Mouse (Mus musculus) heart, adult 8-10 months (tissue): Measurements from ENCODE around the gene Muc3. TPM values are rescaled to one million over a fixed set of nuclear protein-coding genes. Genes with fewer than 3 reads are reported as not detected.
"Not testable (repeated sequence)": the region's sequence is repeated elsewhere in the genome, so short reads cannot be mapped to it uniquely, and the experiment has no call there.

ENCODE experiments used
- DNase-seq: peaks from one replicate; pipeline ENCODE4 v3.0.0; 2022; ENCODE audit warnings: low spot score
- total RNA-seq, 4 experiments: library from RNA; stranded (reverse); gene quantifications; 2 replicates each; pipeline ENCODE4 v1.2.4; 2022

Gene Muc3
- total RNA-seq, result not detected

DNA sequence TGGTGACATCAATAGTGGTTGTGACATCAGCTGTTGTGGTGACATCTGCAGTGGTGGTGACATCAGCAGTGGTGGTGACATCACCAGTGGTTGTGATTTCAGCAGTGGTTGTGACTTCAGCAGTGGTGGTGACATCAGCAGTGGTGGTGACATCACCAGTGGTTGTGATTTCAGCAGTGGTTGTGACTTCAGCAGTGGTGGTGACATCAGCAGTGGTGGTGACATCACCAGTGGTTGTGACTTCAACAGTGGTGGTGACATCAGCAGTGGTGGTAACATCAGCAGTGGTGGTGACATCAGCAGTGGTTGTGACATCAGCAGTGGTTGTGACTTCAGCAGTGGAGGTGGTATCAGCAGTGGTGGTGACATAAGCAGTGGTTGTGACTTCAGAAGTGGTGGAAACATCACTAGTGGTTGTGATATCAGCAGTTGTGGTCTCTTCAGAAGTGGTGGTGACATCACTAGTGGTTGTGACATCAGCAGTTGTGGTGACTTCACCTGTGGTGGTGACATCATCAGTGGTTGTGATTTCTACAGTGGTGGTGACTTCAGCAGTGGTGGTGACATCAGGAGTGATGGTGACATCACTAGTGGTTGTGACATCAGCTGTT, at the start of gene Muc3:
Gene Muc3 (minus strand): TSS at position 51 of the 611 bp plus-strand sequence.
- DNase-seq, result not testable (repeated sequence)

DNA sequence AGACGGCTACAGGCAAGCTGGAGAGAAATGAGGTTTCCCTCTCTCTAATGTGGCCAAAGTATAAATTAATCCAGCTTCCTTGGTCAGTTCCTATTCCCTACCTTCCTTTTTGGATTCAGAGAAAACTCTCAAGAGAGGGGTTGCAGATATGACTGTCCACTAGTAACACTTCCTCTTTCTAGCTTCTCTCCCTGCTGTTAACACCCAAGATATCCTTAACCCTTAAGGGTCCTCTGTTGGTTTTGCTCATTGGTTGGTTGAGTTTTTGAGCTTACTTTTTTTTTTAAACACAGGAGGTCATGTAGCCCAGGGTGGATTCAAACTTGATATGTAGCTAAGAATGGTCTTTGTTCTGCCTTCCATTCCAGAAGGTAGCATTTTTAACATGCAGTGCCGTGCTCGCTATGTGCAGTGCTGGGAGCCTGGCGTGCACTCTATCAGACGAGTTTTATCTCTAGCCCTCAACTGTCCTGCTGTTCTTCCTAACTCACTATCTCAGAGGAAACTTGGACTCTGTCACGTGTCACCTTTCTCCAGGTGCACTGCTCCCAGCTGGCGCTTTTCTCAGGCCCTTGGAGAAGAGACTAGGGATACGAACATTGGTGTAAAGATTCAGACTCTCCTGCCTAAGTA, 45.5 kb upstream of the Muc3 start:
- DNase-seq, result no peak

DNA sequence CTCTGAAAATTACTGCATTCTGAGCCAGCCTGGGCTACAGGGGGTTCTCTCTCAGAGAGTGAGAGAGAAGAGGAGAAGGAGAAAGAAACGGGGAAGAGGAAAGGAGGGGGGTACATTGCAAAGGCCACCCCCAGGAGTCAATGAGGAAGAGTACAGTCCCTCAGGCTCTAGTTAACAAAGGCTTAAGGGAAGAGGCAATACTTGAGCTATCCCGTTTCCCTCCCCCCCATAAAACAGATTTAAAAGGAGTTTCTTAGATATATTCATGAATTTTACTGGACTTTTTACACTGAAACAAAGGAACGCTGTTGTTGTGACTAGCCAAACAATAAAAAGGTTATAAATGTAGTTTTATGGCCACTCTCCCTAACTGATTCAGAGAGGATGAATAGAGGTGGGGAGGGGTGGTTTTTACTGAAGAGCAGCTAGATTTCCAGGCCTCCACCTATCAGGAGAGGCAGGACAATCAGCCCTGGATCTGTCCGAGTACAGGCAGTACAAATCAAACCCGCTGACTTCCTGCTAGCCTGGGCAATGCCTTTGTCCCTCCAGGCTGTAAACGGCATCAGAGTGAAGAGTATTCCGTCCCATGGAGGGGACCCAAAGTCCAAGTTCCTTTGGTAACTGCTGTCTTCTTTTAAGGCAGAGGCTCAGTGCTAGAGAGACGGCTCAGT, 44.3 kb upstream of the Muc3 start:
- no peak for DNase-seq

DNA sequence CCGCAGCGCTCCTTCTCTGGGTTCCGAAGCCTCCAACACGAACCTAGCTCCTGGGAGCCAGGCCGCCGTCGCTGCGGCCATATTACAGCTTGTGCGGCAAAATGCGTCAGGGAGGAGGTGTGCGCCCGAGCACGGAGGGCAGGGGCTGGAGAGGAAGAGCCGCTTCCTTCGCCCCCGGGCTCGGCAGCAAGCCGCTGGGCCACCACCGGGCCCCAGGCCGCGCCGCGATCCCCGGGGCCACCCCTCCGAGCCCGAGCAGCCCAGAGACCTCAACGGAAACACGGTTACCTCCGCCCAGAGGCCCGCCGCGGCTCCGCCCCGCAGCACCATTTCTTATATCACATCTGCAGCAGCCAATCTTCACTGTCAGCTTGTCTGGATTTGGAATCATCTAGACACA, 40.2 kb upstream of the Muc3 start:
- no peak for DNase-seq

DNA sequence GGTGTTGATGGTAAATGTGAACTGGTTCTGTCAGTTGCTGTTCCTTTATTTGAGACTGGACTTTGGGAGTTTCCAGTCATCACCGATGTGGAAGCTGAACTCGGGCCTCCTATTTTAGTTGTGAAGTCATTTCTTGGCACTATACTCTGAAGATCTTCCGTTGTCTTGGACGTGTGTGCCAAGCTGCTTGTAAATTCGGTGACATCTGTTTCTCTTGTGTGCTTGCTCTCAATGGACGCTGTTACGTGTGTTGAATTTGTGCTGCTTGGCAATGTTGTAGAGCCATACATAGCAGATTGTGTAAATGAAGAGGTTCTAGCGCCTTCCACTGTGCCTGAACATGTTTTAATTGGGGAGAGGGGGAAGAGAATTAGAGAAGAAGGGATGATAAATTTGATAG, 36.2 kb upstream of the Muc3 start:
- no peak for DNase-seq

DNA sequence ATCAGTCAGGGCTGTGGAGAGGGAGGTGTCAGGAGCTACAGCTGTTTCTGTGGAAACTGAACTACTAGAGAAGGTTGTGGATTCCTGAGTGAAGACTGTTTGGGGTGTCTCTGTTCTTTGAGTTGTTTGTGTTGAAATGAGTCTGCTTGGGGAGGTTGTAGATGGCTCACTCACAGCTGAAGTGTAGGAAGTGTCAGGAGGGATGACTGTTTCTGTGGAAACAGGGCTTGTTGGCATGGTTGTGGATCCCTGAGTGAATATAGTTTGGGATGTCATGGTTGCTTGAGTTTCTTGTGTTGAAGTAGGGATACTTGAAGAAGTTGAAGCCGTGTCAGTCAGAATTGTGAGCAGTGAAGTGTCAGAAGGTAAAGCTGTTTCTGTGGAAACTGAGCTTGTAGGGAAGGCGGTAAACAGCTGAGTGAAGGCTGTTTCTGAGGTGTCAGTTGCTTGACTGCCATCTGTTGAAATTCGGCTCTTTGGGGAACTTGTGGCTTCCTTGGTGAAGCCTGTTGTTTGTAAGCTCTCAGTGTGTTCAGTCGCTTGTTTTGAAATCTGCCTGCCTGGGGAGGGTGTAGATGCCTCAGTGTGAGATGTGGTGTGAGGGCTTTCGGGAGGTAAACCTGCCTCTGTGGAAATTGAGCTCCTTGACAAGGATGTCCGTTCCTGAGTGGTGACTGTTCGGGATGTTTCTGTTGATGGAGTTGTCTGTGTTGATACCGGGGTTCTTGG, 30.7 kb upstream of the Muc3 start:
- no peak for DNase-seq

DNA sequence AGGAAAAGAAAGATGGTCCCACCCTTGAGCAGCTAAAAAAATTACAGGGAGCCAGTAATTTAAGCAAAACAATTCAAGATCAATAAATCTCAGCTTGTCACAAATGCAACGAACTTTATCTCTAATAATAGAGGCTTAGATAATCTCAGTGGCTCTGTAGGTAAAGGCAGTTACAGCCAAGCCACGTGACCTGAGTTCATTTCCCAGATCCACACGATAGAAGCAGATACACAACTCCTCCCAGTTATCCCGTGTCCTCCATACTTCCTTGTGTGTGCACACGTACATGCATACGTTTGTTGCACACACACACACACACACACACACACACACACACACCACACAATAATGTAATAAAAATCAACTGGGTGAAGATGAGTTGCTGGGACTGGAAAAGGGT, 24.8 kb upstream of the Muc3 start:
- no peak for DNase-seq

DNA sequence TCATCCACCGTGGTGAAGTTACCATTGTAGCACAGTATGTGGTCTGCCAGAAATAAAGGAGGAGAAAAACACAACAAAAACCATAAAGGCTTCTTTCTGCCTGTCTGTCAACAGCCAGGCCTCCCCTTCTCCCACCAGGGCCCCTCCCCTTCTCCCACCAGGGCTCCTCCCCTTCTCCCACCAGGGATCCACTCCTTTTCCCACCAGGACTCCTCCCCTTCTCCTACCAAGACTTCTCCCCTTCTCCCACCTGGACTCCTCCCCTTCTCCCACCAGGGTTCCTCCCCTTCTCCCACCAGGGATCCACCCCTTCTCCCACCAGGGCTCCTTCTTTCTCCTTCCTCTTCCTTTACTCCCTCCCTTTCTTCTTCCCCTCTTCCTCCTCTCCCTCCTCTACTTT, 23.5 kb upstream of the Muc3 start:
- DNase-seq, result no peak

DNA sequence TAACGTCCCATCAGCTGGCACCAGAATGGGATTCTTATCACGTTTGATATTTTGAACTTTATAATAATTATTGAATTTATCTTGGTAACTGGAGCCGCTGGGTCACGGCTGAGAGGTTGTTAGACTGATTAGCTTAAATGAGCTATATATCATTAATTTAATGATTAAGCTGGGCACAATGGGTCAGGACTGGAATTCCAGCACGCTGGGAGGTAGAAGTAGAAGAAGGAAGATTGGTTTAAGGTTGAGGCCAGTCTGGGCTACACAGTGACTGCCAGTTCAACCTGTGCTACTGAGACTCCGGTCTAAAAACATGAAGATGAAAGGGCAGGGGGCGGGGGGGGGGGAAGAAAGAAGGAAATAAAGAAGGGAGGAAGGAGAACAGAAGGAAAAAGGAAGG, 22.4 kb upstream of the Muc3 start:
- DNase-seq, result no peak

DNA sequence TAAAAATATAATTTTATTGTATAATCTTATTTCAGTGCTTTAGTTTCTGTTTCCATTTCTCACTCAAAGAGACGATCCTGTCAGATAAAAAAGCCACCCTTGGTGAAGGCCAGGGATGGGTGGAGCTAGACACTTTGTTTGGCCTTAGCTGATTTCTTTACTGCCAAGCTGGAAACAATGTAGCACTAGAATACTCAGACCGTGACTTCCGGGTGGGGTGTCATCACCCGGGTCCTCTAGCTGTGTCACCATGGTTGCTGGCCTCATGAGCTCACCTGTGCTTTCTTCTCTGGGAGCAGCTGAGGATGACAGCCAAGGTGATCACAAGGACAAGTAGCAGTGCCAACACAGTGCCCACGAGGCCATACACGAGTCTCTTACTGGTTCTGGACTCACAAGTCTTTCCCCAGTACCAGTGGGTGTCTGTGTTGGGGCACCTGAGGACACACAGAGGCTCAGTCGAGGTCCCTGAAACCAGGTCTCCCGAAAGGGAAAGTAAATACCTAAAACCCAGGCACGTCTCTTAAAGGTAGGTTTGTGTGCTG, 21.8 kb upstream of the Muc3 start:
- no peak for DNase-seq

DNA sequence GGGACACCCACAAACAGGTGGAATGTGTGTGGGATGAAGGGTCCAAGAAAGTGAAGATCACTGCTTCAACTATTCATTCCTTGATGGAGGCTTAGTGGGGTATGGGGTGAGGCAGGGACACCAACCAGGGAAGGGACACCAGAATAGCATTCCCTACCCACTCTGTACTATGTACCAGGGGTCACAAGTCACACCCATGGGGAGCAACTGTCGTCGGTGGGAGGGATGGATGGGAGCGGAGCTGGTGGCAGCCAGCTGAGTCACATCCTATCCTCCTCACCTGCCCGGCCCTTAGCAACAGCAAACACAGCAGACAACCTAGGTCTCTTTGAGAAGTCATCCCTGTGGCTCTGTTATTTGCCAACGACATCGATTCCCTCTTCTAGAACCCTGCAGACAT, 18.4 kb upstream of the Muc3 start:
- DNase-seq, result no peak

DNA sequence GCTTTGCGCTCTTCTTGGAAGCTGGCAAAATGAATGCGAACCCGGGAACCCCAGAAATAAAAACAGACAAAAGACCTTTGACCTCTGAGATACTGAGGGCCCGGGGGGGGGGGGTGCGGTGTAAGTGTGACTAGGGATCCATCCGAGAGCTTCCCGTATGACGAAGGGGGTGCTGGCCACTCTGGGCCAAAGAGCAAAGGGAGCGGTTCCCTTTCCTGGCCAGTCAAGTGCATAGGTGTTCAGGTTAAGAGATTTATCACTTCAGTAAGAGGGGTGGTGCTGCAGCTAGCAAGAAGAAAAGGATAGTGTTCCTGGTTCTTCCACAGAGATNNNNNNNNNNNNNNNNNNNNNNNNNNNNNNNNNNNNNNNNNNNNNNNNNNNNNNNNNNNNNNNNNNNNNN, 16.9 kb upstream of the Muc3 start:
- no peak for DNase-seq

DNA sequence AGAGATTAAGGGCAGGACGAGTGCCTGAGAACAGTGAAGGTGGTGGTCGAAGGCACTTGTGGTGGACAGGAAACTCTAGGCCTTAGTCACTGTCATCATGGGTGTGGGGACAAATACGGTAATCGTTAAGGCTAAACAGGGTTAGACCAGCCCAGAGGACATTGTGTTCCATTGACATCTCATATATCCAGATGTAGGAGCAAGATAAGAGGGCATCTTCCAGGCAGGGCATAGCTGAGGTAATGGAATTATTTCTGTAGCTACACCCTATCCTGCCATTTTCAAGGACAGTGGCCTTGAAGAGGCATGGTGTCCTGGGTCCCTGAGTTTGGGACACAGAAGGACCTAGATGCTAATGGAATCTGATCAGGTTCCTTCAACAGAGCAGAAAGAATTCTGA, 12.7 kb upstream of the Muc3 start:
- no peak for DNase-seq

DNA sequence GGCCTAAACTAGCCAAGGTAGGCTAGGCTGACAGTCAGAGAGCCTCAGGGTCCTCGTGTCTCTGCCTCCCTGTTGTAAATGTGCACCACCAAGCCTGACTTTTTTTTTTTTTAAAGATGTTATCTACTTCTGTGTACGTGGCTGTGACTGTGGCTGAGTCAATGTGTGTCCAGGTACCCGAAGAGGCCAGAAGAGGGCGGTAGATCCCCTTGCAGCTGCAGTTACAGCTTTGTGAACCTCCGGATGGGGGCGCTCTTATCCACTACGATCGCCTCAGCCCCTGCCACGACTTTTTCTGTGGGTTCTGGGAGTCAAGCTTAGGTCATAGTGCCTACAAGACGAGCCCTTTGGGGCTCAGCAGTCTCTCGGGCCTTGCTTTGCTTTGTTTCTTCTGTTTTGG, 10.3 kb upstream of the Muc3 start:
- DNase-seq, result peak; percentile 5

DNA sequence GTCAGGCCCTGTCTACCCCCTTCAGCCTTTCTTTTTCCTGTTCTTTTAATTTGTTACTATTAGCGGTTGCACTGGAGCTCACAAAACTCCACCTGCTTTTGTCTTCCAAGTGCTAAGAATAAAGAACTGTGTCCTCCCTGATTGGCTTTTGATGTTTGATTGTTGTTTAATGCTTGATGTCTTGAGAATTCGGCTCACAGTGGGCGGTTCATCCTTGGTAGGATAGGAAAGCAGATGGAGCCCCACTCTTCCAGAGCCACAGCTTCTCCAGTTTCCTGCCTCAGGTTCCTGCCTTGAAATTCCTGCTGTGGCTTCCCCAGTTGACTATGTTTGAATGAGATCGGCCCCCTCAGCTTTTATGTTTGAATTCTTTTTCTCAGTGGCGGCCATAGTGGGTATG, 4.2 kb upstream of the Muc3 start:
- no peak for DNase-seq

DNA sequence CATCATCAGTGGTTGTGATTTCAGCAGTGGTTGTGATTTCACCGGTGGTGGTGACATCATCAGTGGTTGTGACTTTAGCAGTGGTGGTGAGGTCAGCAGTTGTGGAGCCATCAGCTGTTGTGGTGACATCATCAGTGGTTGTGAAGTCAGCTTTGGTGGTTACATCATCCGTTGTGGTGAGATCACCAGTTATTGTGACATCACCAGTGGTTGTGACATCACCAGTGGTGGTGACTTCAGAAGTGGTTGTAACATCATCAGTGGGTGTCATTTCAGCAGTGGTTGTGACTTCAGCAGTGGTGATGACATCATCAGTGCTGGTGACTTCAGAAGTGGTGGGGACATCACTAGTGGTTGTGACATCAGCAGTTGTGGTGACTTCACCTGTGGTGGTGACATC, 3.5 kb upstream of the Muc3 start:
- no peak for DNase-seq

DNA sequence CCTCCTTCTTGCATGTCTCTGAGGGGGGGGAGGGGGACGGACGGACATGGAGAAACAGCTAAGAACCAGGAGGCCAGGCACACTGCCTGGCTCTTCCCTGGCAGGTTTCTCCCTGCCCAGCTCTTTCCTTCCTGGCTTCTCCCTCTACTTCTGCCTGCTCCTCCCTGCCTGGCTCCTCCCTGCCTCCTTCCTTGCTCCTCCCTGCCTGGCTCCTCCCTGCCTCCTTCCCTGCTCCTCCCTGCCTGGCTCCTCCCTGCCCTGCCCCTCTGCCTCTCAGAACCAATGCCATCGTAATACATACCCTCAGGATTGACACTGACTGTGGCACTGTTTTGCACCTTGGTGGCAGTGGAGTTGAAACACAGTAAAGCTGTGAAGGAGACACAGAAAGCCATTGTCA, 8.3 kb downstream of the Muc3 start:
- no peak for DNase-seq

DNA sequence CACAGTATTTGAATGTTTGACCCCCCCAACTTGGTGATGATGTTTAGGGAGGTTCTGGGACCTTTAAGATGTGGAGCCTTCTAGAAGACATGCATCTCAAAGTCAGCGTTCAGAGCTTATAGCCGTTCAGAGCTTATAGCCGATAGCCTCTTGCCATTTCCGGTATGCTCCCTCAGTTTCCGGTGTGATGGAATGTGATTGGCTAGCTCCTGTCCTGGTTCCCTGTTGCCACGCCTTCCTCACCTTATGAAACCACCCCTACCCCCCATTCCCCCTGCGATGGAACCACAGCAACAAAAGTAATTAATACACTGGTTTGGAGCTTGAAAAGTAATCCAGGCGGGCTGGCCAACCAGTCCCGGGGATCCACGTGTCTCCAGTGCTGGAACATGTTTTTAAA, 10.1 kb downstream of the Muc3 start:
- DNase-seq, result no peak

DNA sequence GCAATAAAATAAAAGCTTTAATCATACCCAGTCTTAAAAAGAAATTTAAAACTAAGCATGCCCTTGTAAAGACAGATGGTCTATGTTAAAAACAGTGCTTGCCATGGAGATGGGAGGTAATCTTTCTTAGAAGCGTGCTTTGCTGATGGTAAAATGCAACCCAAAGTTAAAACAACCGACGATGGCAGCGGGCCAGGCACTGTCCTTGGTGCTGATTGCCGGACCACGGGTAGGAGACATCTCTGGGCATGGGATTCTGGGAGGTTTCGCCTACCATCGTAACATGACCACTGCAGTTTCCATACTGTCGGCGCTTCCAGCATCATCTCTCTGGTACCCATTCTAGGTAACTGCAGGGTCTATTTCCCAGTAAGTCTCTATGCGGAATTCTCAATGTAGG, 14.2 kb downstream of the Muc3 start:
- DNase-seq, result no peak

DNA sequence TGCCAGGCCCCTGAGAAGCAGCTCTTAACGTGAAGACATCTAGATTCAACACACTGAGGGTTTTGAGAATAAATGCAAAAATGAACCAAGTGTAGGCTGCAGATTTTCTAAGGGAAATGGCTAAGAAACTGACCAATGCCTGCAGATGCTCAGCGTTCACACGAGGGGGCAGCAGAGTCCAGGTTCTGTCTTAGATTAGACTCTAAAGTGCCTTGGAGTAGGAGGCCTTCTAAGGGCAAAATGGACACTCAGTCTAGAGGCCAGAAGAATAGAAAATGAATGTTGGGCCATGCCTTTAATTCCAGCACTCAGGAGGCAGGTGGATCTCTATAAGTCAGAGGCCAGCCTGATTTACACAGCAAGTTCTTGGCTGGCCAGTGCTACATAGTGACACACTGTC, 17.6 kb downstream of the Muc3 start:
- DNase-seq, result peak; percentile 52

DNA sequence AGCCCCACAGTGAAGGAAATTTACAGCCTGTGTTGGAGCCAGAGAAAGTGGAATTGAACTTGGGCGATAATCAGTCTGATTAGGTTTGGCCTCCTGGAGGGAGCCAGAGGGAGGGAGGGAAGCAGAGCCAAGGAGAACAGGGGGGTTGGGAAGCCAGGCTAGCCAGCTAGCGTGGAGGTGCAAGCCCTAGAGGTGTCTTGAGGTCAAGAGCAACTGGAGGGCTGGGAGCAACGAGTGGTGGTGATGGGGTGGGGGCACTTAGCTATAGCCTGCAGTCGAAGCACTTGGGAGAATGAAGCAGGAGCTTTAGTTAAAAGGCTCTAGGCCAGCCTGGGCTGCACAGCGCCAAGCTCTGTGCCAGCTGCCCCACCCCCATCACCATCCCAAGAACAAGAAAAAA, 19.8 kb downstream of the Muc3 start:
- no peak for DNase-seq

DNA sequence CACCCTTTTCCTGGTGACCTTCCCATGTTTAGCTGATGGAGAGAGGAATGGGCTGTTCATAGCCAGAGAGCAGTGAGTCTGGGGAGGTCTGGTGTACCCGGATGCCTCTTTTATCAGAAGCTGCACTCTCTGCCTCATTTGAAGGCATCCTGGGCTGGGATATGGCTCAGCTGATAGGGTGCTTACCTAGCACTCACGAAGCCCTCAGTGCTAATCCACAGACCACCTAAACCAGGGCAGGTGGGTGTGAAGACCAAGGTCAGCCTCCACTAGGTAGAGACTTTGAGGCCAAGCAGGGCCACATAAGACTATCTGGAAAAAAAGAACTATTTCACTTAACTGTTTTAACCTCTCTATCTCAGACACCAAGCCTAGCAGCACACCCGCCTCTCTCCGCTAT, 25.6 kb downstream of the Muc3 start:
- no peak for DNase-seq
